Mouse (Mus musculus): ENCODE measurements around the gene Bahd1. TPM values are rescaled to one million over a fixed set of nuclear protein-coding genes. Genes with fewer than 3 reads are reported as not detected.

The Bahd1 gene
- 21.8 and 22.5 TPM in 2 replicates for polyA plus RNA-seq (2012; rRNA removed)

GRCm38 (mm10) chr2:118899981-118900825, at the start of gene Bahd1:
Gene Bahd1 (plus strand): TSS chr2:118900377.
- no peak within 1 kb of the TSS for H3K27ac ChIP-seq (ENCODE audit: insufficient read depth, low read length)
- TF ChIP-seq POLR2A (IDR thresholded peaks at IDR 0.05; ENCODE audit: extremely low read depth, insufficient read depth, low read length), result no peak
- H3K4me3 ChIP-seq (ENCODE audit: insufficient read depth, low read length), result peak within 1 kb of the TSS; percentile 48
- peaks cover 12% of the 10 kb centered on the region for H3K4me1 ChIP-seq (ENCODE audit: control insufficient read depth, insufficient read depth, low read length)

- TF ChIP-seq CTCF (IDR thresholded peaks at IDR 0.05; ENCODE audit: extremely low read depth, insufficient read depth, low read length) (no peak), POLR2A (IDR thresholded peaks at IDR 0.05; ENCODE audit: extremely low read depth, insufficient read depth, low read length) (no peak)
- Histone ChIP-seq H3K4me3 (ENCODE audit: insufficient read depth, low read length) (no peak overlapping the region), H3K27ac (ENCODE audit: insufficient read depth, low read length) (no peak overlapping the region), H3K4me1 (ENCODE audit: control insufficient read depth, insufficient read depth, low read length) (no peaks in the 10 kb centered on the region)
Measured at GRCm38 (mm10) chr2:118851756-118852155, 48.4 kb upstream of the Bahd1 start.

GRCm38 (mm10) chr2:118861454-118862339, 38.5 kb upstream of the Bahd1 start, which contains the start of gene Ivd:
Gene Ivd (plus strand): TSS chr2:118861954.
- TF ChIP-seq CTCF (IDR thresholded peaks at IDR 0.05; ENCODE audit: extremely low read depth, insufficient read depth, low read length) (no peak), POLR2A (IDR thresholded peaks at IDR 0.05; ENCODE audit: extremely low read depth, insufficient read depth, low read length) (peak; percentile 98)
- peak within 1 kb of the TSS; percentile 44 for H3K4me3 ChIP-seq (ENCODE audit: insufficient read depth, low read length)
- no peak within 1 kb of the TSS; the same call in 1 of the 2 replicates for H3K27ac ChIP-seq (ENCODE audit: insufficient read depth, low read length)
- H3K4me1 ChIP-seq (ENCODE audit: control insufficient read depth, insufficient read depth, low read length), result no peaks in the 10 kb centered on the region

- no peak for TF ChIP-seq CTCF (IDR thresholded peaks at IDR 0.05; ENCODE audit: extremely low read depth, insufficient read depth, low read length)
- no peak for TF ChIP-seq POLR2A (IDR thresholded peaks at IDR 0.05; ENCODE audit: extremely low read depth, insufficient read depth, low read length)
- Histone ChIP-seq H3K27ac (ENCODE audit: insufficient read depth, low read length) (no peak overlapping the region; the same call in 1 of the 2 replicates), H3K4me1 (ENCODE audit: control insufficient read depth, insufficient read depth, low read length) (no peaks in the 10 kb centered on the region), H3K4me3 (ENCODE audit: insufficient read depth, low read length) (peak overlapping the region; percentile 44)
Measured at GRCm38 (mm10) chr2:118862340-118862675, 37.9 kb upstream of the Bahd1 start.

GRCm38 (mm10) chr2:118870601-118871000, 29.6 kb upstream of the Bahd1 start:
- no peak overlapping the region for H3K27ac ChIP-seq (ENCODE audit: insufficient read depth, low read length)
- TF ChIP-seq CTCF (IDR thresholded peaks at IDR 0.05; ENCODE audit: extremely low read depth, insufficient read depth, low read length) (no peak), POLR2A (IDR thresholded peaks at IDR 0.05; ENCODE audit: extremely low read depth, insufficient read depth, low read length) (no peak)
- H3K4me1 ChIP-seq (ENCODE audit: control insufficient read depth, insufficient read depth, low read length), result no peaks in the 10 kb centered on the region
- no peak overlapping the region for H3K4me3 ChIP-seq (ENCODE audit: insufficient read depth, low read length)

GRCm38 (mm10) chr2:118871032-118871431, 29.1 kb upstream of the Bahd1 start:
- H3K4me3 ChIP-seq (ENCODE audit: insufficient read depth, low read length), result no peak overlapping the region
- TF ChIP-seq POLR2A (IDR thresholded peaks at IDR 0.05; ENCODE audit: extremely low read depth, insufficient read depth, low read length) (no peak), CTCF (IDR thresholded peaks at IDR 0.05; ENCODE audit: extremely low read depth, insufficient read depth, low read length) (no peak)
- no peaks in the 10 kb centered on the region for H3K4me1 ChIP-seq (ENCODE audit: control insufficient read depth, insufficient read depth, low read length)
- H3K27ac ChIP-seq (ENCODE audit: insufficient read depth, low read length), result no peak overlapping the region

- Histone ChIP-seq H3K4me1 (ENCODE audit: control insufficient read depth, insufficient read depth, low read length) (no peaks in the 10 kb centered on the region), H3K4me3 (ENCODE audit: insufficient read depth, low read length) (no peak overlapping the region), H3K27ac (ENCODE audit: insufficient read depth, low read length) (no peak overlapping the region)
- no peak for TF ChIP-seq CTCF (IDR thresholded peaks at IDR 0.05; ENCODE audit: extremely low read depth, insufficient read depth, low read length)
- no peak for TF ChIP-seq POLR2A (IDR thresholded peaks at IDR 0.05; ENCODE audit: extremely low read depth, insufficient read depth, low read length)
Measured at GRCm38 (mm10) chr2:118873018-118873417, 27.2 kb upstream of the Bahd1 start.

- no peak for TF ChIP-seq CTCF (IDR thresholded peaks at IDR 0.05; ENCODE audit: extremely low read depth, insufficient read depth, low read length)
- TF ChIP-seq POLR2A (IDR thresholded peaks at IDR 0.05; ENCODE audit: extremely low read depth, insufficient read depth, low read length), result no peak
- no peaks in the 10 kb centered on the region for H3K4me1 ChIP-seq (ENCODE audit: control insufficient read depth, insufficient read depth, low read length)
- H3K27ac ChIP-seq (ENCODE audit: insufficient read depth, low read length), result no peak overlapping the region
- no peak overlapping the region for H3K4me3 ChIP-seq (ENCODE audit: insufficient read depth, low read length)
Measured at GRCm38 (mm10) chr2:118873890-118874430, 26.2 kb upstream of the Bahd1 start.

- Histone ChIP-seq H3K4me3 (ENCODE audit: insufficient read depth, low read length) (no peak overlapping the region), H3K4me1 (ENCODE audit: control insufficient read depth, insufficient read depth, low read length) (no peaks in the 10 kb centered on the region), H3K27ac (ENCODE audit: insufficient read depth, low read length) (no peak overlapping the region)
- TF ChIP-seq POLR2A (IDR thresholded peaks at IDR 0.05; ENCODE audit: extremely low read depth, insufficient read depth, low read length), result no peak
- TF ChIP-seq CTCF (IDR thresholded peaks at IDR 0.05; ENCODE audit: extremely low read depth, insufficient read depth, low read length), result no peak
Measured at GRCm38 (mm10) chr2:118875316-118875715, 24.9 kb upstream of the Bahd1 start.

All from cortical plate, adult 2 months (tissue).